Mouse (Mus musculus) myocyte (in vitro differentiated cells): ENCODE results near the gene Nr2f2.

Experiments used
- CEBPB ChIP-seq: IDR thresholded peaks from 2 replicates; pipeline ENCODE4 v1.6.1; 2011; ENCODE audit warnings: mild to moderate bottlenecking, moderate library complexity; ENCODE audit not compliant: poor library complexity, insufficient read depth, severe bottlenecking
- E2F4 ChIP-seq: IDR thresholded peaks from one replicate; pipeline ENCODE4 v1.6.1; 2011; ENCODE audit warnings: mild to moderate bottlenecking, control low read depth, moderate library complexity; ENCODE audit not compliant: insufficient read depth
- MAX ChIP-seq: IDR thresholded peaks from one replicate; pipeline ENCODE4 v1.6.1; 2011; ENCODE audit warnings: low read depth, mild to moderate bottlenecking, control low read depth
- MYOD1 ChIP-seq, 3 experiments: IDR thresholded peaks; one replicate each; pipeline ENCODE4 v1.6.1; 2011; ENCODE audit warnings: control low read depth in 2 of 3, low read depth in 2 of 3, mild to moderate bottlenecking in 2 of 3, moderate library complexity in 1 of 3; ENCODE audit not compliant: insufficient read length in 2 of 3, control insufficient read depth in 1 of 3
- POLR2A ChIP-seq: IDR thresholded peaks from one replicate; pipeline ENCODE4 v1.6.1; 2011; ENCODE audit warnings: low read depth, mild to moderate bottlenecking, control low read depth, moderate library complexity; ENCODE audit not compliant: insufficient read length
- POLR2AphosphoS2 ChIP-seq: IDR thresholded peaks from one replicate; pipeline ENCODE4 v1.6.1; 2011; ENCODE audit warnings: low read depth, control low read depth; ENCODE audit not compliant: insufficient read length
- REST ChIP-seq: IDR thresholded peaks from one replicate; pipeline ENCODE4 v1.6.1; 2011; ENCODE audit warnings: mild to moderate bottlenecking, control low read depth, moderate library complexity; ENCODE audit not compliant: insufficient read depth, insufficient read length
- TCF12 ChIP-seq: IDR thresholded peaks from one replicate; pipeline ENCODE4 v1.6.1; 2011; ENCODE audit warnings: mild to moderate bottlenecking, control low read depth; ENCODE audit not compliant: poor library complexity, insufficient read depth, severe bottlenecking
- TCF3 ChIP-seq: IDR thresholded peaks from one replicate; pipeline ENCODE4 v1.6.1; 2011; ENCODE audit warnings: low read depth, control low read depth; ENCODE audit not compliant: insufficient read length

DNA sequence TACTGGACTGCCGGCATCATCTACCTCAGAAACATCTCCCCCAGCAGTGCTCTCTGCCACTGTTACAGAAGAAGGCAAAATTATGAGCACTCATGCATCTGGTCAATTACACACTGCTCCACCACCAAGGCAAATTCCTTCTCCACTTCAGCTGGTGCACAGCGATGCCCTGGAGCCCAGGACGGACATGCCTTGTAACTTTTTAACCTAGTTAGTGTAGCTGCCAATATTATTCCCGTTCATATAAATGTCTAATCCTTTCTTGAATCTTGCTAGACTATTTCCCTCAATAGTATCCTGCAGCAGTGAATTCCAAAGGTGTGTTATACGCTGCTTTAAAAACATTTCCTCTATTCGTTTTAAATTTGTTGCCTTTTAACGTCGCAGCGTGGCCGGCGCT lies 40.6 kb upstream of the Nr2f2 start:
- no peak for TF ChIP-seq CEBPB
- no peak for TF ChIP-seq POLR2A
- no peak for TF ChIP-seq TCF12
- TF ChIP-seq E2F4 = no peak
- no peak for TF ChIP-seq TCF3
- TF ChIP-seq POLR2AphosphoS2 = no peak
- no peak for TF ChIP-seq MAX
- TF ChIP-seq MYOD1 (IDR thresholded peaks at IDR 0.05; ENCODE audit: control insufficient read depth in 1 of 3, insufficient read length in 2 of 3, low read depth in 2 of 3) = no peak
- no peak for TF ChIP-seq REST
